14 mouse cellular contexts compared by ENCODE assay signal in the genomic region with DNA sequence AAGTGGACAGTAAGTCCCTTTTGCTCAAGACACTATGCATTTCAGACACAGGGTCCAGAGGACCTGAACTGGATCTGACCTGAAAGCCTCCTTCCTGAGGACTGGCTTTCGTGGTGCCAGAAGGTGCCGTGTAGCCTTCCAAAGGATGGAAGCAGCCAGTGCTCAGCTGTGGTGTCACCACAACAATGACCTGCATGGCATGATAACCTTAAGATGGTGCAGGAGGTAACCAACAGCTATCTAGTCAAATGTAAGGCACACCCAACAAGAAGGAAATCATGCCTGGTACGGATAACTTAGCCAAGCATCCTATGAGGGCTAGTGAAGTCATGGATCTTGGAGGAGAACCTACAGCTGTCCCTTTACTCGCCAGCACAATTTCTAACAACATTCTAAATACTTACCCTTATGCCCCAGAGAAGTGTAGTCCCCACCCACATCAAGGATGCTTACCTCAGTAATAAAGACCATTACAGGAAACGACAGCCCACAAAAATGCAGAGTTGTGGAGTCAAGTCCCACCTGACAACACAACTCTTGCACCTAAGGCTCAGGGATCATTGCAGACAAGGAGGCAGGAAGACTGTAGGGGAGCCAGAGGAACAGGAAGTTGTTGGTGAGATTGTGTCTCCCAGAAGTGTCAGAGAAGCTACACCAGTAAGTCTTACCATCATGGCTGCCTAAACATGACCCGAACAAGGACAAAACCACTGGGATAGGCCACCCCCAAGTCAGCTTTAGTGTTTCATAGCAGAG.
"Had no signal": no experiment of that assay in that cellular context is flagged by ENCODE, and none has a peak within 500 bp of the region (broad histone marks: within the 10 kb centered on the region; RNA-seq: fewer than 3 reads in every experiment).

No protein-coding gene starts in this region.

- H3K9me3 ChIP-seq: limb, embryonic 10.5 days; liver, embryonic 12.5 days; lung, embryonic 15.5 days; midbrain, embryonic 10.5 days; midbrain, embryonic 15.5 days had no signal

- H3K4me2 ChIP-seq: liver, embryonic 12.5 days; lung, embryonic 15.5 days; midbrain, embryonic 15.5 days had no signal

- H3K36me3 ChIP-seq: limb, embryonic 10.5 days; liver, embryonic 12.5 days; lung, embryonic 15.5 days; midbrain, embryonic 10.5 days; midbrain, embryonic 15.5 days had no signal

- H3K9ac ChIP-seq: liver, embryonic 12.5 days; lung, embryonic 15.5 days; midbrain, embryonic 15.5 days had no signal

- H3K4me1 ChIP-seq: liver, embryonic 12.5 days; lung, embryonic 15.5 days; midbrain, embryonic 10.5 days; midbrain, embryonic 15.5 days had no signal

- H3K4me3 ChIP-seq: layer of hippocampus, adult 2 months; limb, embryonic 10.5 days; liver, embryonic 12.5 days; lung, embryonic 15.5 days; midbrain, embryonic 10.5 days; midbrain, embryonic 15.5 days had no signal

- ATAC-seq: liver, embryonic 12.5 days; midbrain, embryonic 15.5 days had no signal

- DNase-seq: kidney, adult 11 months; kidney, adult 9 months; kidney, postnatal 4 days; lung, postnatal 14 days; right cerebral cortex, postnatal 25 days; thymus, postnatal 14 days had no signal

- H3K27ac ChIP-seq: kidney, postnatal 0 days; layer of hippocampus, adult 2 months; limb, embryonic 10.5 days; liver, embryonic 12.5 days; lung, embryonic 15.5 days; macrophage; midbrain, embryonic 10.5 days; midbrain, embryonic 15.5 days had no signal

- H3K27me3 ChIP-seq: liver, embryonic 12.5 days; lung, embryonic 15.5 days; midbrain, embryonic 15.5 days had no signal
